Comparison of ENCODE assay signal across 8 mouse cellular contexts in genomic region chr7:29168121-29168695, GRCm38 (mm10). TPM values are rescaled to one million over a fixed set of nuclear protein-coding genes. Genes with fewer than 3 reads are reported as not detected.
DNase-seq lines count a peak whose midpoint lies in the region; ATAC-seq and TF ChIP-seq lines count a peak whose summit lies in the region.

No protein-coding gene starts in this region.

- H3K4me2 ChIP-seq in heart, embryonic 11.5 days: peak overlapping the region; percentile 81
- H3K4me2 ChIP-seq in forebrain, embryonic 16.5 days (ENCODE audit: low read length): peak overlapping the region; percentile 84
- peak overlapping the region; percentile 71 for H3K4me2 ChIP-seq in midbrain, embryonic 14.5 days (ENCODE audit: low read length)

- 5% methylated on average over 10 of the region's 10 CpGs for WGBS in heart, embryonic 11.5 days (ENCODE audit: insufficient replicate concordance)
- 5% methylated on average over 10 of the region's 10 CpGs for WGBS in forebrain, embryonic 16.5 days
- WGBS in midbrain, embryonic 14.5 days: under 1% methylated on average over 10 of the region's 10 CpGs

- no peak for ATAC-seq in heart, embryonic 11.5 days (replicated peaks; ENCODE audit: insufficient number of reproducible peaks, low FRiP score, low TSS enrichment)
- ATAC-seq in forebrain, embryonic 16.5 days: no peak
- ATAC-seq in midbrain, embryonic 14.5 days (ENCODE audit: low FRiP score, low TSS enrichment): no peak

- peak overlapping the region; percentile 71 for H3K4me3 ChIP-seq in heart, embryonic 11.5 days (ENCODE audit: low read depth, low read length)
- H3K4me3 ChIP-seq in ES-Bruce4 (ENCODE audit: low read depth, low read length): peak overlapping the region; percentile 69
- H3K4me3 ChIP-seq in forebrain, embryonic 16.5 days (replicated peaks; ENCODE audit: low read length): peak overlapping the region; percentile 83
- H3K4me3 ChIP-seq in midbrain, embryonic 14.5 days (replicated peaks; ENCODE audit: low read depth, low read length): peak overlapping the region; percentile 70

- peaks cover 51% of the 10 kb centered on the region for H3K27me3 ChIP-seq in heart, embryonic 11.5 days (ENCODE audit: control insufficient read depth, insufficient read depth, low read length)
- no peaks in the 10 kb centered on the region for H3K27me3 ChIP-seq in ES-Bruce4 (ENCODE audit: control insufficient read depth, insufficient read depth, low read length, poor library complexity, severe bottlenecking)
- H3K27me3 ChIP-seq in forebrain, embryonic 16.5 days (replicated peaks; ENCODE audit: control insufficient read depth, insufficient read depth, low read length): peaks cover 26% of the 10 kb centered on the region
- H3K27me3 ChIP-seq in midbrain, embryonic 14.5 days (ENCODE audit: control insufficient read depth, insufficient read depth, low read length): peaks cover 26% of the 10 kb centered on the region

- no peak for TF ChIP-seq EP300 in ES-Bruce4 (IDR thresholded peaks at IDR 0.05; ENCODE audit: insufficient read depth, low read depth, low read length)

- intact Hi-C loops in heart, postnatal 14 days (cut with DNase I): no loop called here

- no peak overlapping the region for H3K27ac ChIP-seq in heart, embryonic 11.5 days (ENCODE audit: low read depth, low read length)
- peak overlapping the region; percentile 46; the same call in 1 of the 2 replicates for H3K27ac ChIP-seq in ES-Bruce4 (ENCODE audit: insufficient read depth, low read length)
- peak overlapping the region; percentile 85 for H3K27ac ChIP-seq in forebrain, embryonic 16.5 days (ENCODE audit: low read length)
- H3K27ac ChIP-seq in midbrain, embryonic 14.5 days (replicated peaks; ENCODE audit: low read depth, low read length): peak overlapping the region; percentile 92

- no peak overlapping the region; the same call in 1 of the 2 replicates for H3K9ac ChIP-seq in heart, embryonic 11.5 days (ENCODE audit: low read depth, low read length)
- H3K9ac ChIP-seq in ES-Bruce4 (ENCODE audit: low read depth, poor library complexity, severe bottlenecking): peak overlapping the region; percentile 76
- peak overlapping the region; percentile 72 for H3K9ac ChIP-seq in forebrain, embryonic 16.5 days (replicated peaks; ENCODE audit: low read depth, low read length)
- peak overlapping the region; percentile 70 for H3K9ac ChIP-seq in midbrain, embryonic 14.5 days (replicated peaks; ENCODE audit: low read length)

- H3K9me3 ChIP-seq in heart, embryonic 11.5 days (replicated peaks; ENCODE audit: control insufficient read depth, low read length): no peaks in the 10 kb centered on the region
- H3K9me3 ChIP-seq in ES-Bruce4 (replicated peaks; ENCODE audit: control insufficient read depth, insufficient read depth, low read length, poor library complexity, severe bottlenecking): no peaks in the 10 kb centered on the region
- H3K9me3 ChIP-seq in forebrain, embryonic 16.5 days (ENCODE audit: control insufficient read depth, low read length): no peaks in the 10 kb centered on the region
- no peaks in the 10 kb centered on the region for H3K9me3 ChIP-seq in midbrain, embryonic 14.5 days (ENCODE audit: control insufficient read depth, low read length)

- peaks cover 17% of the 10 kb centered on the region for H3K4me1 ChIP-seq in heart, embryonic 11.5 days (ENCODE audit: control insufficient read depth, insufficient read depth, low read length)
- H3K4me1 ChIP-seq in ES-Bruce4 (ENCODE audit: control insufficient read depth, insufficient read depth, low read length): peaks cover 2% of the 10 kb centered on the region
- H3K4me1 ChIP-seq in forebrain, embryonic 16.5 days (replicated peaks; ENCODE audit: control insufficient read depth, insufficient read depth, low read length): peaks cover 37% of the 10 kb centered on the region
- H3K4me1 ChIP-seq in midbrain, embryonic 14.5 days (ENCODE audit: control insufficient read depth, insufficient read depth, low read length): peaks cover 25% of the 10 kb centered on the region

- TF ChIP-seq CTCF in ES-Bruce4 (IDR thresholded peaks at IDR 0.05; ENCODE audit: low read depth, low read length): no peak

- TF ChIP-seq POLR2A in ES-Bruce4 (IDR thresholded peaks at IDR 0.05; ENCODE audit: insufficient read depth, low read length): no peak

- H3K36me3 ChIP-seq in heart, embryonic 11.5 days (ENCODE audit: control insufficient read depth, insufficient read depth, low read length): peaks cover 3% of the 10 kb centered on the region; the same call in 1 of the 2 replicates
- H3K36me3 ChIP-seq in ES-Bruce4 (ENCODE audit: control insufficient read depth, insufficient read depth, low read length, poor library complexity, severe bottlenecking): no peaks in the 10 kb centered on the region
- H3K36me3 ChIP-seq in forebrain, embryonic 16.5 days (ENCODE audit: control insufficient read depth, insufficient read depth): no peaks in the 10 kb centered on the region
- peaks cover 6% of the 10 kb centered on the region; the same call in 1 of the 2 replicates for H3K36me3 ChIP-seq in midbrain, embryonic 14.5 days (ENCODE audit: control insufficient read depth, insufficient read depth, low read length)

- no peak for DNase-seq in heart, postnatal 14 days
- no peak for DNase-seq in midbrain, embryonic 14.5 days
- DNase-seq in thymus, adult 18-20 months: no peak
- no peak for DNase-seq in spleen, adult 18-20 months
- no peak for DNase-seq in spleen, postnatal 14 days (ENCODE audit: low spot score in 2 of 2)

RNA-seq across cellular contexts. Expression of gene Ggn, which starts 1.8 kb away (rescaled TPM):
- polyA plus RNA-seq in heart, embryonic 11.5 days (2014; fragmentation: Nextera tagmentation; extraction: Ambion mirVana): 0.42 and 1.1 TPM in 2 replicates
- 1 to 10 TPM; 1.0 to 1.3 TPM for total RNA-seq in heart, postnatal 14 days (2021)
- polyA plus RNA-seq in ES-Bruce4 (2011; ENCODE audit: insufficient read depth, insufficient read length, low read depth, missing spikeins): not detected in 2 replicates
- polyA plus RNA-seq in forebrain, embryonic 16.5 days (2015; fragmentation: Nextera tagmentation; extraction: Ambion mirVana): 0.51 and 0.75 TPM in 2 replicates
- polyA plus RNA-seq in midbrain, embryonic 14.5 days (2014; fragmentation: Nextera tagmentation; extraction: Ambion mirVana): 0.32 and 0.55 TPM in 2 replicates

RNA-seq across cellular contexts. Expression of gene Spred3, which starts 2.0 kb away (rescaled TPM):
- polyA plus RNA-seq in heart, embryonic 11.5 days (2014; fragmentation: Nextera tagmentation; extraction: Ambion mirVana): 2.5 and 3.5 TPM in 2 replicates
- total RNA-seq in heart, postnatal 14 days (2021): 1 to 10 TPM in 1 of 2 experiments, under 1 TPM in 1; 0.95 to 1.5 TPM
- polyA plus RNA-seq in ES-Bruce4 (2011; ENCODE audit: insufficient read depth, insufficient read length, low read depth, missing spikeins): 9.2 and 12.1 TPM in 2 replicates
- 6.0 and 7.5 TPM in 2 replicates for polyA plus RNA-seq in forebrain, embryonic 16.5 days (2015; fragmentation: Nextera tagmentation; extraction: Ambion mirVana)
- 9.4 and 11.2 TPM in 2 replicates for polyA plus RNA-seq in midbrain, embryonic 14.5 days (2014; fragmentation: Nextera tagmentation; extraction: Ambion mirVana)

RNA-seq across cellular contexts. Expression of gene Fam98c, which starts 12.2 kb away (rescaled TPM):
- polyA plus RNA-seq in heart, embryonic 11.5 days (2014; fragmentation: Nextera tagmentation; extraction: Ambion mirVana): 8.3 and 10.7 TPM in 2 replicates
- 10 to 100 TPM; 11.9 to 13.7 TPM for total RNA-seq in heart, postnatal 14 days (2021)
- polyA plus RNA-seq in ES-Bruce4 (2011; ENCODE audit: insufficient read depth, insufficient read length, low read depth, missing spikeins): 12.6 and 13.3 TPM in 2 replicates
- 19.8 and 21.9 TPM in 2 replicates for polyA plus RNA-seq in forebrain, embryonic 16.5 days (2015; fragmentation: Nextera tagmentation; extraction: Ambion mirVana)
- 17.7 and 21.3 TPM in 2 replicates for polyA plus RNA-seq in midbrain, embryonic 14.5 days (2014; fragmentation: Nextera tagmentation; extraction: Ambion mirVana)

RNA-seq across cellular contexts. Expression of gene Psmd8, which starts 12.3 kb away (rescaled TPM):
- polyA plus RNA-seq in heart, embryonic 11.5 days (2014; fragmentation: Nextera tagmentation; extraction: Ambion mirVana): 235 and 252 TPM in 2 replicates
- total RNA-seq in heart, postnatal 14 days (2021): 100 to 1,000 TPM; 142 to 149 TPM
- polyA plus RNA-seq in ES-Bruce4 (2011; ENCODE audit: insufficient read depth, insufficient read length, low read depth, missing spikeins): 223 and 242 TPM in 2 replicates
- polyA plus RNA-seq in forebrain, embryonic 16.5 days (2015; fragmentation: Nextera tagmentation; extraction: Ambion mirVana): 267 and 277 TPM in 2 replicates
- polyA plus RNA-seq in midbrain, embryonic 14.5 days (2014; fragmentation: Nextera tagmentation; extraction: Ambion mirVana): 290 and 302 TPM in 2 replicates

RNA-seq across cellular contexts. Expression of gene Rasgrp4, which starts 33.6 kb away (rescaled TPM):
- 0.83 and 1.00 TPM in 2 replicates for polyA plus RNA-seq in heart, embryonic 11.5 days (2014; fragmentation: Nextera tagmentation; extraction: Ambion mirVana)
- total RNA-seq in heart, postnatal 14 days (2021): 1 to 10 TPM; 1.0 to 2.0 TPM
- polyA plus RNA-seq in ES-Bruce4 (2011; ENCODE audit: insufficient read depth, insufficient read length, low read depth, missing spikeins): 23.0 and 31.5 TPM in 2 replicates
- 0.57 and 1.0 TPM in 2 replicates for polyA plus RNA-seq in forebrain, embryonic 16.5 days (2015; fragmentation: Nextera tagmentation; extraction: Ambion mirVana)
- polyA plus RNA-seq in midbrain, embryonic 14.5 days (2014; fragmentation: Nextera tagmentation; extraction: Ambion mirVana): 0.70 and 0.86 TPM in 2 replicates
